Mouse (Mus musculus): ENCODE measurements at regions not wholly inside any gene's neighbourhood (a gene's known extent, or its start where the extent isn't known, plus 50 kb on each side); places are given as distances from the start of the nearest gene placed in this dataset.

GRCm38 (mm10) chr1:126971777-126972421 lies 141.3 kb upstream of the Nckap5 start:
- TF ChIP-seq POLR2A (IDR thresholded peaks at IDR 0.05; ENCODE audit: borderline replicate concordance, insufficient read depth, low read length), result no peak
- no peak for TF ChIP-seq CTCF (IDR thresholded peaks at IDR 0.05; ENCODE audit: borderline replicate concordance, insufficient read depth, low read depth, low read length)
